Mouse (Mus musculus) heart, postnatal 0 days (tissue): Measurements from ENCODE around the gene Tmem151a.

Source experiments
- CTCF ChIP-seq: IDR thresholded peaks from 2 replicates; pipeline ENCODE4 v1.5.1; 2016; ENCODE audit warnings: antibody characterized with exemption, control low read depth, low read depth
- EP300 ChIP-seq: IDR thresholded peaks from 2 replicates; pipeline ENCODE4 v1.6.1; 2016; ENCODE audit warnings: antibody characterized with exemption, low read depth

- TF ChIP-seq CTCF (no peak), EP300 (no peak)
Observed at GRCm38 (mm10) chr19:5060365-5061330, 24.7 kb downstream of the Tmem151a start.
